Mouse (Mus musculus): ENCODE data around the gene Uaca.

DNA sequence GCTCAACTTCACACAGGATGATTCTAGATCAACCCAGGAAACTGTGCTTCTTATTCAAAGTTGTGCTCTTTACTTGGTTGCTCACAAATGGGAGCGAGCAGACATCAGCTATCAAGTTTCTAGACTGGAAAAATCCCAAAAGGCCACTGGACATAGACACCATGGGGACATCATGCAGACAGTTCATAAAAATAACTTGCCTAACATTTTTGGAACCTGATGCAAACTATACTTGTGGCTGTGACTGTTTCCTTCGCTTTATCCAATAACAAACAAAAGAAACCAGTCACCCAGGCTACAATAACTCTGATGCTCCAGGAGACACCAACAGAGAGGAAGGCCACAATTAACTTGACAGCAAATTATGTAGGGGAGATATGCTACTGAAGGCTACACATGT is 4.1 kb upstream of the Uaca start:
- TF ChIP-seq CTCF (conservative IDR thresholded peaks at IDR 0.05; ENCODE audit: low read length) (no peak), NANOG (IDR thresholded peaks at IDR 0.05; ENCODE audit: borderline replicate concordance, low read length) (no peak)
